Mouse (Mus musculus): ENCODE data around the gene Ripk1.

DNA sequence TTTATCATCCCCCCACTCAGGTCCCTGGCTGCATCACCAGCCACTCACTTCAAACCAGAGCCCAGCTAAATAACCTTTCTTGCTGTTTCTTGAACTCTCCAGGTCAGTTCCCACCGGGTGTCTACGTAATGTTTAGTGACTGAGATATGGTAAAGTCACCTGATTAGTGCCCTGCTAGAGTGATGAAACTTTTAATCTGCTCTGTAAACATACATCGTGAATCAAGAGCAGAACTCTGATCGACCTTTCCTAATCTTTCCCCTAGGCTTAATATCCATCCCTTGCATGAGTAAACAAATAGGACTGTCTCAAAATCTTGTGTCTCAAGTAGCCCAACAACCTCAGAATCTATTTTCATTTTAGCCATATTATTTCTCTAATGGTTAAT, 36.1 kb upstream of the Ripk1 start:
- TF ChIP-seq POLR2A (IDR thresholded peaks at IDR 0.05; ENCODE audit: insufficient read depth, low read depth, low read length): no peak
- TF ChIP-seq CTCF (IDR thresholded peaks at IDR 0.05; ENCODE audit: insufficient read depth, low read depth, low read length): no peak

All from olfactory bulb, adult 2 months (tissue).